Comparison of ENCODE assay signal across 13 mouse cellular contexts in genomic region chr11:107354499-107355143, GRCm38 (mm10).
DNase-seq lines count a peak whose midpoint lies in the region; ATAC-seq lines count a peak whose summit lies in the region.
"Had no signal": no experiment of that assay in that cellular context is flagged by ENCODE, and none has a peak within 500 bp of the region (broad histone marks: within the 10 kb centered on the region; RNA-seq: fewer than 3 reads in every experiment).

No protein-coding gene starts in this region.

- no peaks in the 10 kb centered on the region for H3K27me3 ChIP-seq in kidney, embryonic 14.5 days (ENCODE audit: control insufficient read depth, insufficient read depth, low read length)
- H3K27me3 ChIP-seq in heart, embryonic 11.5 days (ENCODE audit: control insufficient read depth, insufficient read depth, low read length) = no peaks in the 10 kb centered on the region
- no peaks in the 10 kb centered on the region for H3K27me3 ChIP-seq in stomach, embryonic 16.5 days (ENCODE audit: control insufficient read depth, insufficient read depth, low read length)
- H3K27me3 ChIP-seq: neural tube, embryonic 15.5 days had no signal

- peaks cover 14% of the 10 kb centered on the region; the same call in 1 of the 2 replicates for H3K4me1 ChIP-seq in kidney, embryonic 14.5 days (ENCODE audit: control insufficient read depth, insufficient read depth, low read length)
- H3K4me1 ChIP-seq in heart, embryonic 11.5 days (ENCODE audit: control insufficient read depth, insufficient read depth, low read length) = peaks cover 11% of the 10 kb centered on the region
- peaks cover 7% of the 10 kb centered on the region for H3K4me1 ChIP-seq in stomach, embryonic 16.5 days (ENCODE audit: control insufficient read depth, insufficient read depth, low read length)

- H3K9me3 ChIP-seq in kidney, embryonic 14.5 days (ENCODE audit: control insufficient read depth, low read length) = no peaks in the 10 kb centered on the region
- no peaks in the 10 kb centered on the region for H3K9me3 ChIP-seq in heart, embryonic 11.5 days (replicated peaks; ENCODE audit: control insufficient read depth, low read length)
- H3K9me3 ChIP-seq in stomach, embryonic 16.5 days (replicated peaks; ENCODE audit: control insufficient read depth, low read length) = no peaks in the 10 kb centered on the region
- H3K9me3 ChIP-seq: neural tube, embryonic 15.5 days had no signal

- H3K4me2 ChIP-seq in kidney, embryonic 14.5 days (replicated peaks; ENCODE audit: low read depth, low read length) = no peak overlapping the region
- H3K4me2 ChIP-seq in heart, embryonic 11.5 days = no peak overlapping the region
- no peak overlapping the region for H3K4me2 ChIP-seq in stomach, embryonic 16.5 days (ENCODE audit: low read depth, low read length)
- H3K4me2 ChIP-seq: neural tube, embryonic 15.5 days had no signal

- H3K36me3 ChIP-seq in kidney, embryonic 14.5 days (ENCODE audit: control insufficient read depth, insufficient read depth, low read length) = no peaks in the 10 kb centered on the region
- H3K36me3 ChIP-seq in heart, embryonic 11.5 days (ENCODE audit: control insufficient read depth, insufficient read depth, low read length) = no peaks in the 10 kb centered on the region
- no peaks in the 10 kb centered on the region for H3K36me3 ChIP-seq in stomach, embryonic 16.5 days (ENCODE audit: control insufficient read depth, insufficient read depth, low read length)
- H3K36me3 ChIP-seq: neural tube, embryonic 15.5 days had no signal

- H3K27ac ChIP-seq in kidney, embryonic 14.5 days (ENCODE audit: low read depth, low read length) = peak overlapping the region; percentile 42; the same call in 1 of the 2 replicates
- peak overlapping the region; percentile 10; the same call in 1 of the 2 replicates for H3K27ac ChIP-seq in heart, embryonic 11.5 days (ENCODE audit: low read depth, low read length)
- H3K27ac ChIP-seq in stomach, embryonic 16.5 days (ENCODE audit: low read length) = peak overlapping the region; percentile 8; the same call in 1 of the 2 replicates
- H3K27ac ChIP-seq: left cerebral cortex, adult 2 months; neural tube, embryonic 15.5 days had no signal

- H3K9ac ChIP-seq in kidney, embryonic 14.5 days (ENCODE audit: low read depth, low read length) = no peak overlapping the region
- 0 out of 2 replicates have a peak overlapping the region, but pooled peaks have one; percentile 22 for H3K9ac ChIP-seq in heart, embryonic 11.5 days (ENCODE audit: low read depth, low read length)
- H3K9ac ChIP-seq in stomach, embryonic 16.5 days (ENCODE audit: low read length) = peak overlapping the region; percentile 5; the same call in 1 of the 2 replicates
- H3K9ac ChIP-seq: neural tube, embryonic 15.5 days had no signal

- no peak for DNase-seq in kidney, adult 11 months
- DNase-seq in ovary, adult 18-20 months (ENCODE audit: low spot score) = peak; percentile 12
- DNase-seq in ovary, postnatal 10 days (ENCODE audit: low spot score) = no peak
- DNase-seq in layer of hippocampus, postnatal 36 days = no peak
- DNase-seq: cerebellum, postnatal 25 days; midbrain, embryonic 14.5 days; spleen, adult 18-20 months had no signal

- H3K4me3 ChIP-seq in kidney, embryonic 14.5 days (ENCODE audit: low read length) = no peak overlapping the region
- H3K4me3 ChIP-seq in heart, embryonic 11.5 days (ENCODE audit: low read depth, low read length) = no peak overlapping the region
- no peak overlapping the region for H3K4me3 ChIP-seq in stomach, embryonic 16.5 days (replicated peaks; ENCODE audit: low read length)
- H3K4me3 ChIP-seq: left cerebral cortex, adult 2 months; neural tube, embryonic 15.5 days had no signal

- 78% methylated on average over 8 of the region's 8 CpGs for WGBS in kidney, embryonic 14.5 days
- 74% methylated on average over 8 of the region's 8 CpGs for WGBS in heart, embryonic 11.5 days (ENCODE audit: insufficient replicate concordance)
- 73% methylated on average over 8 of the region's 8 CpGs for WGBS in stomach, embryonic 16.5 days

- no peak for ATAC-seq in kidney, embryonic 14.5 days (ENCODE audit: low FRiP score, low TSS enrichment)
- no peak for ATAC-seq in heart, embryonic 11.5 days (replicated peaks; ENCODE audit: insufficient number of reproducible peaks, low FRiP score, low TSS enrichment)
- ATAC-seq in stomach, embryonic 16.5 days (ENCODE audit: insufficient read depth, low FRiP score) = 0 out of 2 replicates have a peak, but pooled peaks have one; percentile 20
- ATAC-seq: intestine, embryonic 16.5 days had no signal
